In genomic region chr19:25713382-25713781, GRCm38 (mm10) we compare ENCODE assay signal across 9 mouse cellular contexts. TPM values are rescaled to one million over a fixed set of nuclear protein-coding genes. Genes with fewer than 3 reads are reported as not detected.
DNase-seq lines count a peak whose midpoint lies in the region; ATAC-seq and TF ChIP-seq lines count a peak whose summit lies in the region.
"Had no signal": no experiment of that assay in that cellular context is flagged by ENCODE, and none has a peak within 500 bp of the region (broad histone marks: within the 10 kb centered on the region; RNA-seq: fewer than 3 reads in every experiment).

No protein-coding gene starts in this region.

- no peaks in the 10 kb centered on the region for H3K4me1 ChIP-seq in cerebellum, adult 2 months (ENCODE audit: control insufficient read depth, insufficient read depth, low read length)
- H3K4me1 ChIP-seq in intestine, embryonic 14.5 days (replicated peaks; ENCODE audit: control insufficient read depth, insufficient read depth, low read length) = no peaks in the 10 kb centered on the region
- H3K4me1 ChIP-seq: midbrain, embryonic 12.5 days had no signal

- no peak overlapping the region for H3K27ac ChIP-seq in cerebellum, adult 2 months (ENCODE audit: insufficient read depth, low read length)
- H3K27ac ChIP-seq in intestine, embryonic 14.5 days (ENCODE audit: low read depth) = no peak overlapping the region
- H3K27ac ChIP-seq in left cerebral cortex, adult 2 months = no peak overlapping the region
- H3K27ac ChIP-seq: midbrain, embryonic 12.5 days had no signal

- peak; percentile 30; the same call in 1 of the 2 replicates for TF ChIP-seq CTCF in cerebellum, adult 2 months (IDR thresholded peaks at IDR 0.05; ENCODE audit: borderline replicate concordance, insufficient read depth, low read depth, low read length)
- peak; percentile 63 for TF ChIP-seq CTCF in left cerebral cortex, adult 2 months (IDR thresholded peaks at IDR 0.05)

- no peak overlapping the region for H3K9ac ChIP-seq in intestine, embryonic 14.5 days (ENCODE audit: low read length)
- H3K9ac ChIP-seq: midbrain, embryonic 12.5 days had no signal

- H3K4me2 ChIP-seq in intestine, embryonic 14.5 days (ENCODE audit: low read length) = no peak overlapping the region
- H3K4me2 ChIP-seq: midbrain, embryonic 12.5 days had no signal

- peak in 1 of 2 experiments; percentile 7 for DNase-seq in cerebellum, adult 2 months
- no peak for DNase-seq in cerebellum, adult 11 months
- DNase-seq in thymus, postnatal 25 days = peak; percentile 1
- DNase-seq in thymus, postnatal 10 days (ENCODE audit: low spot score in 2 of 2) = no peak
- DNase-seq in intestine, embryonic 14.5 days (ENCODE audit: low spot score) = peak; percentile 59
- peak; percentile 33 to 36 for DNase-seq in left cerebral cortex, adult 2 months (ENCODE audit: extremely low spot score in 1 of 2, low spot score in 2 of 2)
- peak; percentile 47 for DNase-seq in retina, embryonic 14.5 days (ENCODE audit: low spot score)
- no peak for DNase-seq in spleen, adult 18-20 months

- no peaks in the 10 kb centered on the region for H3K9me3 ChIP-seq in intestine, embryonic 14.5 days (ENCODE audit: control insufficient read depth, low read length)
- H3K9me3 ChIP-seq: midbrain, embryonic 12.5 days had no signal

- no peaks in the 10 kb centered on the region for H3K36me3 ChIP-seq in intestine, embryonic 14.5 days (ENCODE audit: control insufficient read depth, insufficient read depth, low read length)
- H3K36me3 ChIP-seq: midbrain, embryonic 12.5 days had no signal

- intact Hi-C loops in left cerebral cortex, adult 2 months (cut with DNase I) = loop anchor here (5.0 kb wide), 1 partner anchor 479 kb away; no protein-coding TSS in a partner anchor

- 17% methylated on average over 8 of the region's 8 CpGs for WGBS in cerebellum, adult 2 months
- 7% methylated on average over 8 of the region's 8 CpGs for WGBS in intestine, embryonic 14.5 days

- no peaks in the 10 kb centered on the region for H3K27me3 ChIP-seq in cerebellum, adult 2 months (ENCODE audit: control insufficient read depth, insufficient read depth, low read length)
- H3K27me3 ChIP-seq in intestine, embryonic 14.5 days (replicated peaks; ENCODE audit: control insufficient read depth, insufficient read depth, low read length) = no peaks in the 10 kb centered on the region
- H3K27me3 ChIP-seq: midbrain, embryonic 12.5 days had no signal

- ATAC-seq in intestine, embryonic 14.5 days (replicated peaks; ENCODE audit: low FRiP score, low TSS enrichment, low read depth) = 0 out of 2 replicates have a peak, but pooled peaks have one; percentile 60

- no peak for TF ChIP-seq POLR2A in cerebellum, adult 2 months (IDR thresholded peaks at IDR 0.05; ENCODE audit: borderline replicate concordance, insufficient read depth, low read length)

- no peak overlapping the region for H3K4me3 ChIP-seq in cerebellum, adult 2 months (replicated peaks; ENCODE audit: insufficient read depth, low read depth, low read length)
- no peak overlapping the region for H3K4me3 ChIP-seq in intestine, embryonic 14.5 days (ENCODE audit: low read depth, low read length)
- no peak overlapping the region for H3K4me3 ChIP-seq in left cerebral cortex, adult 2 months
- H3K4me3 ChIP-seq: midbrain, embryonic 12.5 days had no signal

RNA-seq across cellular contexts. Expression of gene Dmrt2, which starts 41.2 kb away (rescaled TPM):
- not detected in 2 replicates for polyA plus RNA-seq in cerebellum, adult 2 months (2012; rRNA removed)
- 0.18 TPM in 1 of 2 replicates, not detected in the other for polyA plus RNA-seq in intestine, embryonic 14.5 days (2014; fragmentation: Nextera tagmentation; extraction: Ambion mirVana)
- 1 to 10 TPM; 1.5 to 2.0 TPM for total RNA-seq in left cerebral cortex, adult 2 months (2021)

Comparison
In these comparisons a context has a peak if more than half of its experiments do, and no peak if none do; other contexts are left out.
1. DNase-seq: peak in thymus, postnatal 25 days (single experiment), intestine, embryonic 14.5 days (single experiment), left cerebral cortex, adult 2 months (2 of 2) and retina, embryonic 14.5 days (single experiment); none in cerebellum, adult 11 months (single experiment), thymus, postnatal 10 days (0 of 2) and spleen, adult 18-20 months (0 of 2).